Mouse (Mus musculus) heart, postnatal 0 days (tissue): ENCODE data around the gene Cmtr1. TPM values are rescaled to one million over a fixed set of nuclear protein-coding genes. Genes with fewer than 3 reads are reported as not detected.

ENCODE experiments used
- ATAC-seq: fragments of 200-750 bp; cut with Nextera tagmentation; 2 replicates; pipeline ENCODE4 v1.8.0; 2017; ENCODE audit warnings: low read depth, moderate number of reproducible peaks, moderate library complexity; ENCODE audit not compliant: insufficient read depth
- DNase-seq: peaks from one replicate; pipeline ENCODE4 v3.0.0-alpha.2; 2016; ENCODE audit warnings: low spot score
- H3K27ac ChIP-seq: fragments of 300-500 bp; sonication (generic); 2 replicates; pipeline ENCODE4 v1.5.1; 2014; ENCODE audit warnings: low read depth, mild to moderate bottlenecking
- H3K27me3 ChIP-seq: fragments of 300-500 bp; sonication (generic); 2 replicates; pipeline ENCODE4 v1.6.1; 2014; ENCODE audit warnings: low read length, mixed read lengths; ENCODE audit not compliant: control insufficient read depth, insufficient read depth
- H3K36me3 ChIP-seq: fragments of 300-500 bp; sonication (generic); replicated peaks from 2 replicates; pipeline ENCODE4 v1.6.1; 2014; ENCODE audit warnings: low read length, mixed read lengths; ENCODE audit not compliant: control insufficient read depth, insufficient read depth
- H3K4me1 ChIP-seq: fragments of 300-500 bp; sonication (generic); 2 replicates; pipeline ENCODE4 v1.6.1; 2014; ENCODE audit warnings: antibody characterized with exemption; ENCODE audit not compliant: control insufficient read depth, insufficient read depth
- H3K4me2 ChIP-seq: fragments of 300-500 bp; sonication (generic); 2 replicates; pipeline ENCODE4 v1.6.1; 2014; ENCODE audit warnings: low read depth, mild to moderate bottlenecking, low read length, moderate library complexity
- H3K4me3 ChIP-seq: fragments of 300-500 bp; sonication (generic); 2 replicates; pipeline ENCODE4 v1.5.1; 2014; ENCODE audit warnings: low read depth, low read length
- H3K9ac ChIP-seq: fragments of 300-500 bp; sonication (generic); replicated peaks from 2 replicates; pipeline ENCODE4 v1.6.1; 2014; ENCODE audit warnings: low read depth, low read length, mixed read lengths
- H3K9me3 ChIP-seq: fragments of 300-500 bp; sonication (generic); replicated peaks from 2 replicates; pipeline ENCODE4 v1.6.1; 2016; ENCODE audit warnings: low read length; ENCODE audit not compliant: control insufficient read depth
- CTCF ChIP-seq: IDR thresholded peaks from 2 replicates; pipeline ENCODE4 v1.5.1; 2016; ENCODE audit warnings: antibody characterized with exemption, control low read depth, low read depth
- EP300 ChIP-seq: IDR thresholded peaks from 2 replicates; pipeline ENCODE4 v1.6.1; 2016; ENCODE audit warnings: antibody characterized with exemption, low read depth
- WGBS: fragments of 180-500 bp; shearing (Covaris S2); extraction: QIAGEN DNeasy Blood & Tissue Kit; methylation state at CpG from one replicate; pipeline ENCODE4 v1.1.7; 2014; 5-methylcytosine and 5-hydroxymethylcytosine counted together
- polyA plus RNA-seq: library from polyadenylated mRNA; unstranded; fragments of >200 nt; fragmentation: Nextera tagmentation; extraction: Ambion mirVana; gene quantifications from 2 replicates; pipeline ENCODE4 v1.2.1, GENCODE M21; 2015
- total RNA-seq: library from RNA; depleted of rRNA; stranded (reverse); fragments of >200 nt; gene quantifications from 2 replicates; pipeline ENCODE4 v1.2.3, GENCODE M21; 2014; ENCODE audit warnings: low replicate concordance

The Cmtr1 gene
- total and polyA plus RNA-seq, 2 experiments from 2014 or later: 72.9 to 81.4 TPM

DNA sequence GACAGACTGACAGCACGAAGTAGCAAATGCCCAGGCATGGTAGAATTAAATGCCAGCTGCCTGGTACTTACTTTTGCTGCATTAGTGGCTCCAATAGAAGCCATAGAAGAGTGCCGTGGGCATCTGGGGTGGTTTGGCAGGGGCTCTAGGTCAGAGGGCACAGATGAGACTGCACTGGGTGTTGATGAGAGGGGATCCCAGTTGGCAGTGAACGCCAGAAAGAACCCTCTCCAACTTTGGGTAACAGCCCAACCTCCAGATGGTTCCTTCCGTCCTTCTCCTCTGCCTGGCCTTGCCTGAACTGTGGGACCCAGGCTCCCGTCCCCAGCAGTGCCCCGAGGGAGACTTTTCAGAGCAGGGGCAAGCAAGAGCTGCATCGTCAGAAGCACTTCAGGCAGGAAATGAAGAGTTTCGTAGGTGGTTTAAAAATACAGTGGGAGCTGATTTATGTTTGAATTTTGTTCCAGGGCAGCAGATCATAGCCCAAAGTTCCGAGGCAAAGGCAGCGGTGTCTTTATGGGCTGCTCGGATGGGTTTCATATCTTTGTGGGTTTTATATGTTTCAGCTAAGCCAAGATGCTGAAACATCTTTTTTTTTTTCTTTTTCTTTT lies 60.5 kb downstream of the Cmtr1 start:
- Histone ChIP-seq H3K4me2 (no peak overlapping the region), H3K4me1 (peaks cover 11% of the 10 kb centered on the region; the same call in 1 of the 2 replicates), H3K36me3 (no peaks in the 10 kb centered on the region), H3K4me3 (no peak overlapping the region), H3K27ac (no peak overlapping the region), H3K27me3 (no peaks in the 10 kb centered on the region), H3K9ac (no peak overlapping the region), H3K9me3 (no peaks in the 10 kb centered on the region)
- DNase-seq (no peak), ATAC-seq (no peak)
- 70% methylated on average over 11 of the region's 11 CpGs for WGBS
- TF ChIP-seq CTCF (no peak), EP300 (no peak)

DNA sequence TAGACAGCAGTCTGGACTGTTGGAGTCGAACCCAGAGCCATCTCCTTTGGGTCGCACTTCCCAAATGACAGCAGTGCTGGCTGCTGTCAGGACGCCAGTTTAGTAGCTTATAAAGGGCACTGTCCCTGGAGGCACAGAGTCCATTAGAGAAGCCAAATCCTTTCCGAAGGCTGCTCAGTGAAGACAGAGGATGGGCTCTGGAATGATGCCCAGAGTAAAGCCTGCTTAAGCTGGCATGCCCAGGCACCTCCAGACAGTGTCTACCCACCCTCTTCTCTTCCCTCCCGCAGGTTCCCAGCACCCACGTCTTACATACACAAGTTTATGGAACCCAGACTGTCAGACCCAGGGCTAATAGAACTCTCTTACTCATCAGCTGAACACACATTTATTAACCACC lies 64.2 kb downstream of the Cmtr1 start:
- no peak for DNase-seq
- no peaks in the 10 kb centered on the region for H3K9me3 ChIP-seq
- no peaks in the 10 kb centered on the region for H3K27me3 ChIP-seq
- H3K27ac ChIP-seq: no peak overlapping the region
- no peaks in the 10 kb centered on the region for H3K36me3 ChIP-seq
- H3K4me3 ChIP-seq: no peak overlapping the region
- H3K9ac ChIP-seq: no peak overlapping the region
- TF ChIP-seq CTCF (no peak), EP300 (no peak)
- WGBS: 66% methylated on average over 6 of the region's 6 CpGs
- H3K4me2 ChIP-seq: no peak overlapping the region
- ATAC-seq: no peak
- no peaks in the 10 kb centered on the region for H3K4me1 ChIP-seq

DNA sequence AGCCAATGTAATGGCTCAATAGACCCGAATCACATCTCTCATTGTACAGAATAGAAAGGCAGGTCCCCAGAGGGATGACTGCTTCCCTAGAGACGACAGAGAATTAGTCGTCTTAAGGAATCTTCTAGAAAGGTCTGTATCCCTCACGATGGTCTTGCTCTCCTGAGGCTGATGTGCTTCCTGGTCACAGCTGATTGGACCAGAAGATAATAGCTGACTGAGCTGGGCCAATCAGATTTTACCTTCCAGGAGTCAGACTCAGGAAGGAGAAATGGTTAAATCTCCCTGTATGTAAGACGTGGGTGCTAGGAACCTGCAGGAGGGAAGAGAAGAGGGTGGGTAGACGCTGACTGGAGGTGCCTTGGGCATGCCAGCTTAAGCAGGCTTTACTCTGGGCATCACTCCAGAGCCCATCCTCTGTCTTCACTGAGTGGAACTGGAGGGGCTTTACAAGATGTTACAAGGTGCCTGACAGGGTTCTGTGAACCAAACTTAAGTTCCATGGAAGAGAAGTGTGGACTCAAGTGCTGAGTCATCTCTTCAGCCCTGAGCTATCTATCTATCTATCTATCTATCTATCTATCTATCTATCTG lies 64.7 kb downstream of the Cmtr1 start:
- Histone ChIP-seq H3K9me3 (no peaks in the 10 kb centered on the region), H3K27me3 (no peaks in the 10 kb centered on the region), H3K4me3 (no peak overlapping the region), H3K36me3 (no peaks in the 10 kb centered on the region), H3K4me1 (0 out of 2 replicates have a peak, but pooled peaks cover 1% of the 10 kb centered on the region), H3K9ac (no peak overlapping the region), H3K4me2 (no peak overlapping the region), H3K27ac (no peak overlapping the region)
- no peak for ATAC-seq
- DNase-seq: no peak
- TF ChIP-seq EP300: no peak
- TF ChIP-seq CTCF: no peak
- WGBS: 63% methylated on average over 6 of the region's 6 CpGs

DNA sequence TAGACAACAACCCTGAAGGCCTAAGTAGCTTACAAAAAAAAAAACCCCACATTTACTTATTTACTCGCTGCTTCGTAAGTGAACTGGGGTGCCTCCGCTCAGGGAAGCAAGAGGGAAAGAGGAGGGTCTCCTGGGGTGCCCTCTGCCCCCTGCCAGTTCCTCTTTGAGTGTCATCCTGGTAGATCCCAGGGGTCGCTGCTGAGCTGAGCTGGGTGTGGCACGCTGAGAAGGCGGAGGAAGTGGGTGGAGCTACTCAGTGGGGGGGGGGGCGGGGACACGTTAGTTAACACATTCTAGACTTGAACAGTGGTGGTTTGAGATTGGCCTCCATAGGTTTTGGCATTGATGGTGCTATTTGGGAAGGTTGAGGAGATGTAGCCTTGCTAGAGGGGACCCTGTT lies 67.7 kb downstream of the Cmtr1 start:
- Histone ChIP-seq H3K9me3 (no peaks in the 10 kb centered on the region), H3K27ac (no peak overlapping the region), H3K27me3 (no peaks in the 10 kb centered on the region), H3K36me3 (no peaks in the 10 kb centered on the region), H3K4me2 (no peak overlapping the region), H3K9ac (no peak overlapping the region), H3K4me1 (peaks cover 12% of the 10 kb centered on the region), H3K4me3 (no peak overlapping the region)
- ATAC-seq (no peak), DNase-seq (no peak)
- 58% methylated on average over 8 of the region's 8 CpGs for WGBS
- TF ChIP-seq EP300: no peak
- no peak for TF ChIP-seq CTCF

DNA sequence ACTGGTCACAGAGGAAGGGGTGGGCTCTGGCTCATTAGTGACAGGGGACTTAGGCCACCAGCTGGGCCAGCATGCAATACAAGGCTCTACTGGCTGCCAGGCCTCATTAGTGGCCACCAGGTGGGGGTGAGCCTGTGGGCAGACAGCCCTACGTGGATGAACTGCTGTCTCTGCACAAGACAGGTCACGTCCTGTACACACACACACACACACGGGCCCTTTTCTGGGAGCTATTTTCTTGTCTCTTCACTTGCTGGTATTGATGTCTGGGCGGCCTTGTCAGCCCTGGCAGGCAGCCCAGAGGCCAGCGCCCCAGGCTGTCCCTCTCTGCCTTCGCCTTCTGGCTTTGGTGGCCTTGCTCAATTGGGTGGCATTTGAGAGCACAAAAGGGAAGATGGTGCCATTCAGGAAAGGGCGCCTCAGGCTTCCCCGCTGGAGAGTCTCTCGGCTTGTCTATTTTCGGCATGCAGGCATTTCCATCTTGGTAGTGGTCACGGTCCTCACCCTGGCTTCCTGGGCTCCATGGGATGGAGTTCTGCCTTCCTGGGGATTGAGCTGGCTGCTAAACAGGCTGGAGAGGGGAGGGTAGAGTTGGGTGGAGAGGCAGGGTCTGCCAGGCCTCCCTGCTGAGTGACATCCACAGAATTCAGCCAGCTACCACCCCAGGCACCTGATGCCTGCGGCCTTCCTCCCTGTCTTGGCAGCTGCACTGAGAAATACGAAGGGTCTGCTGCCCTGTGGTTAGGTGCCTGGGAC lies 70.3 kb downstream of the Cmtr1 start:
- ATAC-seq: peak; percentile 80
- DNase-seq: no peak
- H3K9ac ChIP-seq: no peak overlapping the region

More for the DNA sequence above, 70.3 kb downstream of the Cmtr1 start:
- TF ChIP-seq CTCF (no peak), EP300 (no peak)
- Histone ChIP-seq H3K27me3 (no peaks in the 10 kb centered on the region), H3K4me2 (no peak overlapping the region), H3K36me3 (no peaks in the 10 kb centered on the region), H3K9me3 (no peaks in the 10 kb centered on the region), H3K4me3 (no peak overlapping the region), H3K4me1 (peaks cover 12% of the 10 kb centered on the region), H3K27ac (0 out of 2 replicates have a peak overlapping the region, but pooled peaks have one; percentile 28)
- 30% methylated on average over 13 of the region's 13 CpGs for WGBS
